Mouse (Mus musculus): ENCODE results near the gene Mast4. TPM values are rescaled to one million over a fixed set of nuclear protein-coding genes. Genes with fewer than 3 reads are reported as not detected.
A peak's percentile ranks its signal among the peaks of the same experiment; 100 is the strongest.

Gene Mast4
- polyA plus RNA-seq, 1 experiment from 2014 or later, result 31.8 TPM

GRCm38 (mm10) chr13:102925844-102926598 lies 408.3 kb downstream of the Mast4 start:
- H3K27me3 ChIP-seq, result no peaks in the 10 kb centered on the region
- H3K36me3 ChIP-seq, result no peaks in the 10 kb centered on the region
- no peak overlapping the region for H3K27ac ChIP-seq
- no peaks in the 10 kb centered on the region for H3K4me1 ChIP-seq
- no peak overlapping the region for H3K9ac ChIP-seq
- no peak overlapping the region for H3K4me3 ChIP-seq
- ATAC-seq (ENCODE audit: borderline replicate concordance, extremely low read depth, low FRiP score, low TSS enrichment), result no peak
- no peaks in the 10 kb centered on the region for H3K9me3 ChIP-seq
- no peak overlapping the region for H3K4me2 ChIP-seq
- 79% methylated on average over 7 of the region's 7 CpGs for WGBS

- no peak overlapping the region for H3K4me2 ChIP-seq
- no peak overlapping the region for H3K27ac ChIP-seq
- WGBS, result 82% methylated on average over 7 of the region's 7 CpGs
- ATAC-seq (ENCODE audit: borderline replicate concordance, extremely low read depth, low FRiP score, low TSS enrichment), result no peak
- peaks cover 5% of the 10 kb centered on the region; the same call in 1 of the 2 replicates for H3K4me1 ChIP-seq
- H3K4me3 ChIP-seq, result no peak overlapping the region
- H3K9me3 ChIP-seq, result no peaks in the 10 kb centered on the region
- H3K9ac ChIP-seq, result no peak overlapping the region
- H3K36me3 ChIP-seq, result no peaks in the 10 kb centered on the region
- H3K27me3 ChIP-seq, result no peaks in the 10 kb centered on the region
Observed at GRCm38 (mm10) chr13:102919741-102920140, 414.6 kb downstream of the Mast4 start.

- Histone ChIP-seq H3K9me3 (no peaks in the 10 kb centered on the region), H3K27ac (no peak overlapping the region), H3K4me1 (peaks cover 5% of the 10 kb centered on the region; the same call in 1 of the 2 replicates), H3K9ac (no peak overlapping the region), H3K36me3 (no peaks in the 10 kb centered on the region), H3K4me3 (no peak overlapping the region), H3K4me2 (no peak overlapping the region), H3K27me3 (no peaks in the 10 kb centered on the region)
- ATAC-seq (ENCODE audit: borderline replicate concordance, extremely low read depth, low FRiP score, low TSS enrichment), result no peak
- 11% methylated on average over 4 of the region's 4 CpGs for WGBS
Observed at GRCm38 (mm10) chr13:102918616-102919015, 415.7 kb downstream of the Mast4 start.

- H3K4me3 ChIP-seq, result no peak overlapping the region
- H3K4me2 ChIP-seq, result no peak overlapping the region
- no peaks in the 10 kb centered on the region for H3K27me3 ChIP-seq
- no peaks in the 10 kb centered on the region for H3K9me3 ChIP-seq
- WGBS, result 63% methylated on average over 1 of the region's 1 CpGs
- no peak overlapping the region for H3K27ac ChIP-seq
- no peak overlapping the region for H3K9ac ChIP-seq
- H3K4me1 ChIP-seq, result peaks cover 5% of the 10 kb centered on the region; the same call in 1 of the 2 replicates
- no peaks in the 10 kb centered on the region for H3K36me3 ChIP-seq
- no peak for ATAC-seq (ENCODE audit: borderline replicate concordance, extremely low read depth, low FRiP score, low TSS enrichment)
Observed at GRCm38 (mm10) chr13:102915341-102915740, 419.0 kb downstream of the Mast4 start.

- peaks cover 5% of the 10 kb centered on the region; the same call in 1 of the 2 replicates for H3K4me1 ChIP-seq
- no peak for ATAC-seq (ENCODE audit: borderline replicate concordance, extremely low read depth, low FRiP score, low TSS enrichment)
- H3K9ac ChIP-seq, result no peak overlapping the region
- no peaks in the 10 kb centered on the region for H3K27me3 ChIP-seq
- no peak overlapping the region for H3K4me2 ChIP-seq
- H3K36me3 ChIP-seq, result no peaks in the 10 kb centered on the region
- no peak overlapping the region for H3K4me3 ChIP-seq
- no peaks in the 10 kb centered on the region for H3K9me3 ChIP-seq
- H3K27ac ChIP-seq, result no peak overlapping the region
Observed at GRCm38 (mm10) chr13:102914800-102915199, 419.5 kb downstream of the Mast4 start.

GRCm38 (mm10) chr13:102913919-102914318 lies 420.4 kb downstream of the Mast4 start:
- no peaks in the 10 kb centered on the region for H3K36me3 ChIP-seq
- no peaks in the 10 kb centered on the region for H3K9me3 ChIP-seq
- H3K27ac ChIP-seq, result no peak overlapping the region
- no peaks in the 10 kb centered on the region for H3K27me3 ChIP-seq
- H3K9ac ChIP-seq, result no peak overlapping the region
- no peak overlapping the region for H3K4me2 ChIP-seq
- no peak for ATAC-seq (ENCODE audit: borderline replicate concordance, extremely low read depth, low FRiP score, low TSS enrichment)
- no peak overlapping the region for H3K4me3 ChIP-seq
- peaks cover 5% of the 10 kb centered on the region; the same call in 1 of the 2 replicates for H3K4me1 ChIP-seq
- 76% methylated on average over 2 of the region's 2 CpGs for WGBS

GRCm38 (mm10) chr13:102912867-102913266 lies 421.4 kb downstream of the Mast4 start:
- no peaks in the 10 kb centered on the region for H3K27me3 ChIP-seq
- no peak overlapping the region for H3K4me3 ChIP-seq
- no peak overlapping the region for H3K27ac ChIP-seq
- no peak overlapping the region for H3K9ac ChIP-seq
- no peaks in the 10 kb centered on the region for H3K9me3 ChIP-seq
- no peak overlapping the region for H3K4me2 ChIP-seq
- no peak for ATAC-seq (ENCODE audit: borderline replicate concordance, extremely low read depth, low FRiP score, low TSS enrichment)
- no peaks in the 10 kb centered on the region for H3K36me3 ChIP-seq
- H3K4me1 ChIP-seq, result no peaks in the 10 kb centered on the region
- WGBS, result 85% methylated on average over 12 of the region's 12 CpGs

- H3K9ac ChIP-seq, result no peak overlapping the region
- H3K27me3 ChIP-seq, result no peaks in the 10 kb centered on the region
- no peaks in the 10 kb centered on the region for H3K9me3 ChIP-seq
- no peak for ATAC-seq (ENCODE audit: borderline replicate concordance, extremely low read depth, low FRiP score, low TSS enrichment)
- no peak overlapping the region for H3K4me2 ChIP-seq
- no peaks in the 10 kb centered on the region for H3K4me1 ChIP-seq
- no peaks in the 10 kb centered on the region for H3K36me3 ChIP-seq
- no peak overlapping the region for H3K4me3 ChIP-seq
- H3K27ac ChIP-seq, result no peak overlapping the region
- 84% methylated on average over 5 of the region's 5 CpGs for WGBS
Observed at GRCm38 (mm10) chr13:102909654-102910418, 424.5 kb downstream of the Mast4 start.

GRCm38 (mm10) chr13:102906661-102907009 lies 427.7 kb downstream of the Mast4 start:
- Histone ChIP-seq H3K36me3 (no peaks in the 10 kb centered on the region), H3K4me3 (peak overlapping the region; percentile 58), H3K27ac (peak overlapping the region; percentile 89), H3K27me3 (no peaks in the 10 kb centered on the region), H3K9ac (peak overlapping the region; percentile 83; the same call in 1 of the 2 replicates), H3K9me3 (no peaks in the 10 kb centered on the region), H3K4me1 (peaks cover 23% of the 10 kb centered on the region), H3K4me2 (peak overlapping the region; percentile 76)
- peak; percentile 4; the same call in 1 of the 2 replicates for ATAC-seq (ENCODE audit: borderline replicate concordance, extremely low read depth, low FRiP score, low TSS enrichment)
- WGBS, result 4% methylated on average over 9 of the region's 9 CpGs

GRCm38 (mm10) chr13:102906004-102906660 lies 428.2 kb downstream of the Mast4 start:
- ATAC-seq (ENCODE audit: borderline replicate concordance, extremely low read depth, low FRiP score, low TSS enrichment), result peak; percentile 95
- Histone ChIP-seq H3K27me3 (no peaks in the 10 kb centered on the region), H3K9ac (peak overlapping the region; percentile 83), H3K4me2 (peak overlapping the region; percentile 76), H3K27ac (peak overlapping the region; percentile 89), H3K4me3 (peak overlapping the region; percentile 58), H3K4me1 (peaks cover 23% of the 10 kb centered on the region), H3K9me3 (no peaks in the 10 kb centered on the region), H3K36me3 (no peaks in the 10 kb centered on the region)
- whole genome bisulfite sequencing, result under 1% methylated on average over 16 of the region's 16 CpGs

GRCm38 (mm10) chr13:102905361-102905950 lies 428.8 kb downstream of the Mast4 start:
- 2% methylated on average over 16 of the region's 16 CpGs for WGBS
- ATAC-seq (ENCODE audit: borderline replicate concordance, extremely low read depth, low FRiP score, low TSS enrichment), result no peak
- Histone ChIP-seq H3K4me2 (peak overlapping the region; percentile 76), H3K9me3 (no peaks in the 10 kb centered on the region), H3K4me1 (peaks cover 28% of the 10 kb centered on the region), H3K4me3 (peak overlapping the region; percentile 58), H3K9ac (peak overlapping the region; percentile 83), H3K27ac (peak overlapping the region; percentile 89), H3K36me3 (no peaks in the 10 kb centered on the region), H3K27me3 (no peaks in the 10 kb centered on the region)
